Mouse (Mus musculus) ovary, postnatal 10 days (tissue): ENCODE results near the gene Gsdma.
"Not testable (repeated sequence)": the region's sequence is repeated elsewhere in the genome, so short reads cannot be mapped to it uniquely, and the experiment has no call there.

Experiments
- DNase-seq: peaks from one replicate; pipeline ENCODE4 v3.0.0; 2022; ENCODE audit warnings: low spot score

The Gsdma gene

DNA sequence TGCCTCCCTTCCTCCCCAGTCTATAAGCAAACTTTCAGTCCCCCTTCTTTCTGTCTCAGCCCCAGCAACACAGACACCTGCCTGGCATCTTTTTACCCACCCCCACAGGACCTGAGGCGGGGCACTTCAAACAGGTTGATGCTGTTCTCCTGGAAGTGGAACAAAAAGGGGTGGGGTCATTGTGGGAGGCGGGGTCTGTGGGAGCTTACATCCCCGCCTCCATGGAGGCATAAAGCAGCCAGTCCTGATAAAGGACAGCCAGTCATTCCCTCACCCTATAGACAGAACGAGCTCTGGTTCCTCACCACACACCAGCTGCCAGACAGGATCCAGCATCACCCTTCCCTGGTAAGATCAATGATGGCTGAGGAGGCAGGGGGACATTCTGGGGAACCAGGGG is at the start of gene Gsdma:
TSS of gene Gsdma (plus strand) at position 261 of the 400 bp plus-strand sequence.
- DNase-seq: no peak

DNA sequence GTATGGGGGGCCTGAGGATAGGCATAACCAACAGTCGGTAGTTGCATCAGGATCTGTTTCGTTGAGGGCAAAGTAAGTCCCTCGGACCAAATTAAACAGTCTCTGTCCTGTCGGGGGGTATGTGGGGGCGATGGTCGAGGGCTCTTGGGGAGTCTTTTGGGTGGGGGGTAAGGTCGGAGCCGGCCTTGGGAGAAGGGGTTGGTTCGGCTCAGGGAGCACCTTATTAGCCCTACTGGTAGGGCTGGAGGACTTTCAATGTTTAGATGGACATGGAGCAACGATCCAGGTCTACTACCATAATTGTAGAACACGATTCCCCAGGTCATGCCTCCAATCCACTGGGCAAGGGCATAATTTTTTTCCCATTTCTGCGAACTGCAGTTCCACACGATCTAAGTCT is 43.4 kb upstream of the Gsdma start:
- DNase-seq: no peak

DNA sequence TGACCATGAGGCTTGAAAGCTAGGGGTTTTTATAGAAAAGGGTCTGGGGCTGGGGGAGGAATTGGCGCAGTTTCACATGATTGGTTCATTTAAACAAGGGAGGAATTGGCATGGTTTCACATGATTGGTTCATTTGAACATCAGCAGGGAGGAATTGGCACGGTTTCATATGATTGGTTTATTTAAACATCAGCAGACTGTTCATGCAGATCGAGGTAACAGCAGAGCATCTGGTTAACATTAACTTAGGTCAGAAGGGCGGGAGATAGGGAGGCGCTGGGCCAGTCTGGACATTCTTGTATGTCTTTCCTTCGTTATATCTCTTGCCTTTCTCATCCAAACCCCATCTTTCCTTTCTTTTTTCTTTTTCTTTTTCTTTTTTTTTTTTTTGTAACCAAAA is 40.2 kb upstream of the Gsdma start:
- DNase-seq: not testable (repeated sequence)

DNA sequence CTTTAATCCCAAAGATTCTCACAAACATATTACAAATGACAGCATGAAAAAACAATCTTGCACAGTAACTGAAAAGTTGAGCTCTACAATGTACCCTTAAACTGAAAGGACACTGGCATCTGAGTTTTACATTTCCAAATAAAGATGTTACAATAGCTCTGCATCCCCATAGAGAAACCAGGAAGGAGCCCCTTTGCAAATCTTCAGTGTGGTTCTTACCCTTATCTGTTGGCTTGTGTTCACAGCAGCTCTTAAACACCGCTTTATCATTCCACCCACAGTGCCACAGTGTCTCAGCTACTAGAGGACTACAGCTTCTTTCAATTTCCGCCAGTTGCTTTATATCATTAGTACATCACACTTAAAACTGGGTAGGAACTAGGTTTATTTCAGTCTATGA is 39.8 kb upstream of the Gsdma start:
- DNase-seq: not testable (repeated sequence)

DNA sequence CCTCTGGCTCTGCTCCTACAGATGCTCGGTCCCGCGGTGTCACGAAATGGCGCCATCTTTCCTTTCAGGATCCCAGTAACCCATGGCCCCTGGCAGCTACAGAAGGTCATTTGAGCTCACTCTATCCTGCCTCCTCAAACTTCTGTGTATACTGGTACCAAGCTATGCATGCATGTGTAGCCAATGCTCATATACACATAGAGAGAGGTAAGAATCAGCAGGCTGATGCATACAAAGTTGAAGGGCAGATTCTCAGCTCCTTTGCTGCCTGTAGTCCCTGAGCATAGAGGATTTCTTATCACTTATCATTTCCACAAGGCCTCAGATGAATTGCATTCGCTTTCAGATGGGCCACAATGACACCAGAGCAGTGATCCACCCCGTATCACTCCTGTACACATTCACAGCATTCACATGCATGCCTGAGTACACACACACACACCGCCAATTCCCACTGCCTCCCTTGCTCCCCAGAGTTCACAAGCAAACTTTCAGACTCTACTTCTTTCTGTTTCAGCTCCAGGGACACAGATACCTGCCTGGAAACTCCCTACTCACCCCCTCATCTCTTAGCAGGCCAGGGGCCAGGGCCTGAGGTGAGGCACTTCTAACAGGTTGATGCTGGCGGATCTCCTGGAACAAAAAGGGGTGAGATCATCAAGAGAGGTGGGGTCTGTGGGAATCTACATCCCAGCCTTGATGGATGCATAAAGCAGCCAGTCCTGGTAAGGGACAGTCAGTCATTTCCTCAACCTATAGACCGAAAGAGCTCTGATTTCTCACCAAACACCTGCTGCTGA is 38.3 kb upstream of the Gsdma start, which contains the start of the genes Gm12355 and Gsdma3:
TSS of gene Gm12355 (minus strand) at position 51 of the 800 bp plus-strand sequence.
TSS of gene Gsdma3 (plus strand) at position 750 of the 800 bp plus-strand sequence.
- no peak for DNase-seq

DNA sequence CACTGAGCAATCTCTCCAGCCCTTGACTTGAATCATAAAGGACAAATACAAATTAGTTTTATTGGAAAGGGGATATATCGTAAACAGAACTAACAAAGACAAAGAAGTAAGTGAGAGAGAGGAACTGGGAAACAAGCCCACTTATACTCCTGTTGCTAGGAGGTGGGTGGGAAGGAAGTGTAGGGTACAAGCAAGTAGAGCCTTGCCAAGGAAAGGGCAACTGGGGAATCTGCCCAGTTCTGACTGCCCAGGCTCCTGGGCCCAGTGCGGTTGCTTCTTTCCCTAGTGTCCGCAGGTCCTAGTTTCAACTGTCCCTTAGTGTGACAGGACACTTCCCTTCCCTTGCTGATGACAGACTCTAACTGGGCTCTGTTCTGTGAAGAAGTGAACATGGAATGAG is 35.4 kb upstream of the Gsdma start:
- DNase-seq: no peak

DNA sequence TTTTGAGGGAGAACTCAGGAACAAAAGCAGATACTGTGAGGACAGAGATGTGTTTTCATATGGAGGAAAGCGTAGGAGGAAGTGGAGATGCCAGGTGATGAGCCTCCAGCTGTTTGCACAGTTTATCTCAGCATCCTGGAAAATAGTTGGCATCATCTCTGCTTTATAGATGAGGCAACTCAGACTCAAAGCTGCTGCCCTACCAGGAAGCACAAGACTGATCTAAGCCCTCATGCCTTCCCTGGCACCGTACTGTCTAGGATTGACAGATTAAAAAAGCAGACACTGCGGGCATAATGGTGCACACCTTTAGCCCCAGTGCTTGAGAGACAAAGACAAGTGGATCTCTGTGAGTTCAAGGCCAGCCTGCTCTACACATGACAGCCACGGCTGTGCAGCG is 33.5 kb upstream of the Gsdma start:
- no peak for DNase-seq

DNA sequence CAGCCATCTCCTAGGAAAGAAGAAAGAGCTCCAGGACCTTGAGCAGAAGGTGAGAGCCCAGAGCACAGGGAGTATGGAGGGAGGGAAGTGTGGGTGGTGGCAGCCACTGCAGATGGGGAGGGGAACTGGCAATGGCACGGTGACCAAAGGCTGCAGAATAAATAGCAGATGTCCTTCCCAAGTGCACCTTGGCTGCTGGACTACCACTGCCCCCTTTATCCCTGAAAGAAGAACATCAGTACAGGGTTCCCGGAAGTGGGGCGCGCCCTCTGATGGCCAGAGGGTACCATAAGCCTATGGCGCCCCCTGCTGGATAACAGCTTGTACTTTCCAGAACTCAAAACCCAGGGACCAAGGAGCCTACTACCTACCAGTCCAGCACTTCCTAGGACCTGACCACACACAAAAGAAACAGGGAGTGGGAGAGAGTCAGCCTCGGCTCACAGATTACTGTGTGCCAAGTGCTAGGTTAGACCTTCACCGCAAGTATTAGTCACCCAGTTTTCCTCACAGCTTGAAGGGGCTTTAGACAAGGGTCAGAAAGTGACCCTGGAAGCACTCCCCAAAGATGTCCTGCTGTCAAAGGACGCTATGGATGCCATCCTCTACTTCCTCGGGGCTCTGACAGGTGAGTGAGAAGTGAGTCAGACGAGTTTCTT is 28.7 kb upstream of the Gsdma start:
- not testable (repeated sequence) for DNase-seq

DNA sequence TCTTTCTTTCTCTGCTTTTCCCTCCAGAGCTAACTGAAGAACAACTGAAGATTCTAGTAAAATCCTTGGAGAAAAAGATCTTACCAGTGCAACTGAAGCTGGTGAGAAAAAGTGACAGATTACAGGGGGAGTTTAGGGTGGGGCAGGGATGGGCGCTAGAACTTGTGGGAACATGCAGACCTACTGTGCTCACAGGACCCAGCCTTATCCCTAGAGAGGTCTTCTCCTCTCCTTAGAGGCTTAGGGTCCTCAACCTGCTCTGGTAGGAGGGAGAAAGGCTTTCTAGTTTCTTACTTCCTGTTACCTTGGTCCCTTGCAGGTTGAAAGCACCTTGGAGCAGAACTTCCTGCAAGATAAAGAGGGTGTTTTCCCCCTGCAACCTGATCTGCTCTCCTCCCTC is 26.6 kb upstream of the Gsdma start:
- no peak for DNase-seq

DNA sequence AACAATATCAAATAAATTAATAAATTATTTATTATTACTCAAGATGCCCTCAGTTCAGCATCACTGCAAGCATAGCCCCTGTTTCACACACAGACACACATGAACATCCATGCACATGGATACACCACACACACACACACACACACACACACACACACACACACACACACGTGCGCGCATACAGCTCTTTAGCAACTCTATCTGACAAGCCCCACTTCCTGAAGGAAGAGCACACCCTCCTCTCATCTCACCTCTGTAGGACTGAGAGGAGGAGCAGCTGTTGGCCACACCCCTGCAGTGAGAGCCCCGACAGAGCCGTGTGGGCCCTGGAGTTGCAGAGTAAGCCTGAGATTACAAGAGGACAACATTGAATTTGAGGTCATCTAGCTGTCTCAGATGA is 24.1 kb upstream of the Gsdma start:
- no peak for DNase-seq

DNA sequence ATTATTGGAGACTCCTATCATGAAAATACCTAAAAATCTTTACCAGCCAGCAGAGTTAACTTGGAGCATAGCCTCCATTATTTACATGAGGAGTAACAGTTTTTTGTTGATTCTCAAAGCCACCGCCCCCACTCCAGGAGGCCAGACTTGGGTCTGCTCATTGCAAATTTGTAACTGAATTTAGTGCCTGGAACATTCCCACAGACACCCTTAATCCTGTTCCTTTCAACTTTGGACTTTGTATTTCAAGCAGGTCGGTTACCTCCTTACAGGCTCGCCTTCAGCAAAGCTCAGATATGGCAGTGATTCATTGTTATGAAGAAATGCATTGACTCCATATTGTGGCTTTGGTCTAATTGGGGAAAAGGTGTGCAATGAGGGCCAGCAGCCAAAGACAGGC is 19.4 kb upstream of the Gsdma start:
- no peak for DNase-seq

DNA sequence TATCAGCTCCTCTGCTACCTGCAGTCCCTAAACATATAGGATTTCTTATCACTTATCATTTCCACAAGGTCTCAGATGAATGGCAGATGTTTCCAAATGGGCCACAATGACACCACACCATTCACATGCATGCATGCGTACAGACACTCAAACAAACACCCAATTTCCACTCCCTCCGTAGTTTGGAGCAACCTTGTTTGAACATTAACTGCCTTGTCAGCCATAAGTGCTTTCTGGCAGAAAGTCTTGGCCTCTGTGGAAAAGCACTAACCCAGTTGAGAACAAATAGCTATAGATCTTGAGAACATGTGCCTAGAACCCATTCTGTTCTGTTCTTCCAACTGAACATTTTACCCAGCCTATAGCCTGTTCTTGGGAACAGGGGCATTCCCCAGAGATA is 18.2 kb upstream of the Gsdma start:
- DNase-seq: no peak

DNA sequence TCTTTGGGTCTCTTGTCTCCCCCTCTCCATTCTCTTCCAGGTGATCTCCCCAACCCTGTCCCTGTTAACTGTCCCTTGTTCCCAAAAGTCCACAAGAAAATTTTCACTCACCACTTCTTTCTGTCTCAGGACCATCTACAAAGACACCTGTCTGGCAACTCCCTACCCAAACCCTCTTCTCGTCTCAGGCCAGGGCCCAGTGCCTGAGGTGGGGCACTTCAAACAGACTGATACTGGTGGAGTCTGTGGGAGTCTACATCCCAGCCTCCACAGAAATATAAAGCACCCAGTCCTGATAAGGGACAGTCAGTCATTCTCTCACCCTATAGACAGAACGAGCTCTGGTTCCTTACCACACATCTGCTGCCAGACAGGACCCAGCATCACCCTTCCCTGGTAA is 17.7 kb upstream of the Gsdma start, which contains the start of gene Gsdma2:
TSS of gene Gsdma2 (plus strand) at position 301 of the 400 bp plus-strand sequence.
- no peak for DNase-seq

DNA sequence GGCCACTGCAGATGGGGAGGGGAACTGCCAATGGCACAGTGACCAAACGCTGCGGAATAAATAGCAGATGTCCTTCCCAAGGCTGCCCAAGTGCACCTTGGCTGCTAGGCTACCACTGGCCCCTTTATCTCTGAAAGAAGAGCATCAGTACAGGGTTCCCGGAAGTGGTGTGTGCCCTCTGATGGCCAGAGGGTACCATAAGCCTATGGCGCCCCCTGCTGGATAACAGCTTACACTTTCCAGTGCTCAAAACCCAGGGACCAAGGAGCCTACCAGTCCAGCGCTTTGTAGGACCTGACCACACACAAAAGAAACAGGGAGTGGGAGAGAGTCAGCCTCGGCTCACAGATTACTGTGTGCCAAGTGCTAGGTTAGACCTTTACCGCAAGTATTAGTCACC is 9.1 kb upstream of the Gsdma start:
- DNase-seq: not testable (repeated sequence)

DNA sequence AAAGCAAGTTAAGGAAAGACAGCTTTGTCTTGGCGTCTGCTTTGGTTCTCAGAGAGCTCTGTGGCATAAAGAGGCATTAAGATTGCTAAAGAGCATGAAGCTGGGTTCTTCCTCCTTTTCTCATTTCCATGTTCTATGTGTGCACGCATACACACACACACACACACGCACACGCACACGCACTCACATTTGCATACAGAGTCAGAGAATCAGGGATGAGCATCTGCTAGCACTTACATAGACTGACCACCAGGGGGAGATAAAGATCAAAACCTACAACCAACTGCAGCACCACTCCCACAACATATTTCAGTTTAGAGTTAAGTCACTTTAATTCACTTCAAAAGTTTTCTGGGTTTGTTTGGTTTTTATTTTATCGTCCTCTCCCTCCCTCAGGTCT is 3.6 kb upstream of the Gsdma start:
- no peak for DNase-seq

DNA sequence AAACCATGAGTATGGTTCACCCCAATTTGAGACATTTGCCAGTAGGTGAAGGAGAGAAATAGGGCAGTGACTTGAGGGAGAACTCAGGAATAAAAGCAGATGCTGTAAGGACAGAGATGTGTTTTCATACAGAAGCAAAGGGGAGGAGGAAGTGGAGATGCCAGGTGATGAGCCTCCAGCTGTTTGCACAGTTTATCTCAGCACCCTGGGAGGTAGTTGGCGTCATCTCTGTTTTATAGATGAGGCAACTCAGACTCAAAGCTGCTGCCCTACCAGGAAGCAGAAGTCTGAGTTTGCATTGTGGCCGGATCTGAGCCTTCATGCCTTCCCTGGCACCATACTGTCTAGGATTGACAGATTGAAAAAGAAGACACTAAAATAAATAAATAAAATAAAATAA is 4.8 kb downstream of the Gsdma start:
- DNase-seq: no peak

DNA sequence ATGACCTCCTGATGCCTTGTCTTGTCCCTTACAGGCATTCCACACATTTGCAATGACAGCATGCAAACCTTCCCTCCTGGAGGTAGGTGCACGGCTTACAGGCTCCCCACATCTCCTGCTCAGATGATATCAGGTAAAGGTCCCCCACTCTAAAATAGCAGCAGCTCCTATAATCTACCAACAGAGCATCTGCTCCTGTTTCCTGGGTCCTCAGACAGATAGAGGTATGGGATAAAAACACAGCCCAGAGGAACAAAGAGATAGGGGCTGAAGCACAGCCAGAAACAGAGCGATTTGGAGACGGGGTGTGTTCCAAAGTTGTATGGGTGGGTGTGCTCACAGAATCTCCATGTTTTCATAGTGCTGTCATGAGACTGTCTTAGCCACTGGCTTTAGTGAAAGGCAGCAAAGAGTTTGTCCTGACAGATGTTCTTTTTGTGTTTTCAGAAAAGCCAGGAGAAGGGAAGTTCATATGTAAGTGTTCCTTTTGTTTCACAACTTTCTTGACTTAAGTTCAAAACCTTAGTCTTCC is 7.2 kb downstream of the Gsdma start:
- DNase-seq: no peak

DNA sequence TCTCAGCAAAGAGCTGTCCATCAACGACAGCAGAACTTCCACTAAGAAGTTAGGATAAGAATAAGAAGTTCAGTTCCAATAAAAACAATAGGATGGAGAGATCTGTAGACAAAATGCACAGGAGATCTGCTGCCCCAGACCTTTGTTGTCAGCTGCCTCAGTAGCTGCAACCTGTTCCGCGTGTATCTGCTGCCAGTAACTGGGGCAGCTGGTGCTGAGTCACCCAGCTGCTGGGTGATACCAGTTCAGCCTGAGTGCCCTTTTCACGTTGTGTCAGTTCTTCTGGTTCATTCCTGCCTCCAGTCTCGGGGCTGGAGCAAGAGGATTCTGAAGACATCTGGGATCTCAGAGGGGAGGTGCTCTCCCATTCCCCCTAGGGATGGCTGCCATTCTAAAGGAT is 7.7 kb downstream of the Gsdma start:
- no peak for DNase-seq

DNA sequence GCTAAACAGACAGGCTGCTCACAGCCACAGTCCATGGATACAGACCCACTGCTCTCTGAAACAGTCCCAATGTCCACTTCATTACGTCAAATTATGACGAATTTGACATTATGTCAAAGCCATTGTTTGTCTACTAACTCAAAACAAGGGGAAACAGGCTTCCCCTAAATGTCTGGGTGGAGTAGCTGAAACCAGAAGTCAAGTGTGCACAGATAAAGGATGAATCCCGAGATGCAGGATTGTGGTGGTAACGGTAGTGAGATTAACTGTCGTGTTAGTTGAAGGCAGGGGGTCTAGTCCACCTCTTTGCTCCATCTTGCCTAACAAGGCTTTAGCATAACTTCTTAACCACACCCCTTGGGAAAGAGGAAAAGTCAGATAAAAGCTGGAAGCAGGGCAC is 8.3 kb downstream of the Gsdma start:
- DNase-seq: no peak

DNA sequence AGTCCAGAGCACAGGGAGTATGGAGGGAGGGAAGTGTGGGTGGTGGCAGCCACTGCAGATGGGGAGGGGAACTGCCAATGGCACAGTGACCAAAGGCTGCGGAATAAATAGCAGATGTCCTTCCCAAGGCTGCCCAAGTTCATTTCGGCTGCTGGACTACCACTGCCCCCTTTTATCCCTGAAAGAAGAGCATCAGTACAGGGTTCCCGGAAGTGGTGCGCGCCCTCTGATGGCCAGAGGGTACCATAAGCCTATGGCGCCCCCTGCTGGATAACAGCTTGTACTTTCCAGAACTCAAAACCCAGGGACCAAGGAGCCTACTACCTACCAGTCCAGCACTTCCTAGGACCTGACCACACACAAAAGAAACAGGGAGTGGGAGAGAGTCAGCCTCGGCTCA is 9.0 kb downstream of the Gsdma start:
- not testable (repeated sequence) for DNase-seq

DNA sequence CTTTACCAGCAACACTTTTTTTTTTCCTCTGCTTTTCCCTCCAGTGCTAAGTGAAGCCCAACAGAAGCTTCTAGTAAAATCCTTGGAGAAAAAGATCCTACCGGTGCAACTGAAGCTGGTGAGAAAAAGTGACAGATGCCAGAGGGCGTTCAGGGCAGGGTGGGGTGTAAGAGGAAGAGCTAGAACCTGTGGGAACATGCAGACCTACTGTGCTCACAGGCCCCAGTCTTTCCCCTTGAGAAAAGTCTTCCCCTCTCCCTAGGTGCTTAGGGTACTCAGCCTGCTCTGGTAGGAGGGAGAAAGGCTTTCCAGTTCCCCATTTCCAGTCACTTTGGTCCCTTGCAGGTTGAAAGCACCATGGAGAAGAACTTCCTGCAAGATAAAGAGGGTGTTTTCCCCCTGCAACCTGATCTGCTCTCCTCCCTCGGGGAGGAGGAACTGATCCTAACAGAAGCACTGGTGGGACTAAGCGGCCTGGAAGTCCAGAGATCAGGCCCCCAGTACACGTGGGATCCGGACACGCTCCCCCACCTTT is 11.7 kb downstream of the Gsdma start:
- no peak for DNase-seq

DNA sequence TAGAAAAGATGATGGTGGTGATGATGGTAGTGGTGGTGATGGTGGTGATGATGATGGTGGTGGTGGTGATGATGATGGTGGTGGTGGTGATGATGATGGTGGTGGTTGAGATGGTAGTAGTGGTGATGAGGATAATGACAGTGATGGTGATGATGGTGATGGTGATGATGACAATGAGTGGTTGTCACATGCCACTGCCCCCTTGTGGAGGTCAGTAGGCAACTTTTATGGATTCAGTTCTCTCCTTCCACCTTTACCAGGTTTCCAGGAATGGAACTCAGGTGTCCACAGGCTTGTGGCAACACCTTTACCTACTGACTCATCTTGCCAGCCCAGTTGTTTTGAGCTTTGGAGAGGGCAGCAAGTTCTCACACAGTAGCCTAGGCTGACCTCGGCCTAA is 15.9 kb downstream of the Gsdma start:
- no peak for DNase-seq

DNA sequence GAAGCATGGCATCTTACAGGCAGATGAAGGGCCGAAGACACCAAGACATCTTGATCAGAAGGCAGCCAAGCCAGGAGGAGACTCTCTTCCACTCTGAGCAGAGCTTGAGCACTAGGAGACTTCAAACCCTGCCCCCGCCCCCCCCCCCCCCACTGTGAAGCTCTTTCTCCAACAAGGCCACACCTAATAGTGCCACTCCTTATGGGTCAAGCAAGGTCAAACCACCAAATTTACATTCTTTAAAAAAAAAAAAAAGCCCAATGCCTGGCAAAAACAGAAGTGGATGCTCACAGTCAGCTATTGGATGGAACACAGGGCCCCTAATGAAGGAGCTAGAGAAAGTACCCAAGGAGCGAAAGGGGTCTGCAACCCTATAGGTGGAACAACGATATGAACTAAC is 16.4 kb downstream of the Gsdma start:
- DNase-seq: not testable (repeated sequence)
